Mouse (Mus musculus): Measurements from ENCODE around the gene Flrt1. TPM values are rescaled to one million over a fixed set of nuclear protein-coding genes. Genes with fewer than 3 reads are reported as not detected.

Flrt1 gene
- polyA plus RNA-seq (2012; fragmentation: generic; extraction: Trizol) = 1.2 TPM

DNA sequence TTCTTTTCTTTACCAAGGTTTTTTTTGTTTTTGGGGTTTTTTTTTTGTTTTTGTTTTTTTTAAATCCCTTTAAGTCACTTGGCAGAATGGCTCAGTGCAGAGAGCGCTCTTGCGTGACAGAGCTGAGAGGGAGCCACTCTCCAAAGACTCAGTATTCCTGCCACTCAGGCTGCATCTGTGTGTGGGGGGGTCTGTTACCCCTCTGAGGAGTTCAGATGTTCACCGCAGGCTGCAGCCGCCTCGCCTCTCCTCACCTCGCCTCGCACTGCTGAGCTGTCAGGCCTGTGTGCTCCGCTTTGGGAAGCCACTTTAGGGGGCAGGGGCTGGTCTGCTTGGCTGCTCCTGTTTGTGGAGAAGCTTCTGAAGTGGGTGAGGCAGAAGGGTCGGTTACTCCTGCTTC lies at the start of gene Flrt1:
TSS of gene Flrt1 (minus strand) at position 186 of the 400 bp plus-strand sequence.
- Histone ChIP-seq H3K4me2 (ENCODE audit: low read depth) (no peak within 1 kb of the TSS), H3ac (ENCODE audit: control insufficient read depth, insufficient read length) (no peak within 1 kb of the TSS), H3K36me3 (ENCODE audit: control insufficient read depth, insufficient read depth) (no peaks in the 10 kb centered on the region), H3K27me3 (ENCODE audit: control insufficient read depth, insufficient read depth, insufficient read length) (peaks cover 4% of the 10 kb centered on the region), H3K4me3 (no peak within 1 kb of the TSS), H3K79me2 (ENCODE audit: control insufficient read depth, insufficient read depth) (no peaks in the 10 kb centered on the region)
- TF ChIP-seq CEBPB (IDR thresholded peaks at IDR 0.05; ENCODE audit: insufficient read depth, poor library complexity, severe bottlenecking) (no peak), MYOD1 (IDR thresholded peaks at IDR 0.05; ENCODE audit: control insufficient read depth in 1 of 3, insufficient read length in 2 of 3, low read depth in 2 of 3) (no peak), MYOG (IDR thresholded peaks at IDR 0.05; ENCODE audit: control insufficient read depth in 1 of 3, insufficient read depth in 1 of 3, insufficient read length in 2 of 3, low read depth in 2 of 3) (no peak), E2F4 (IDR thresholded peaks at IDR 0.05; ENCODE audit: insufficient read depth) (no peak), TCF12 (IDR thresholded peaks at IDR 0.05; ENCODE audit: insufficient read depth, poor library complexity, severe bottlenecking) (no peak), POLR2AphosphoS2 (IDR thresholded peaks at IDR 0.05; ENCODE audit: insufficient read length, low read depth) (no peak), POLR2A (IDR thresholded peaks at IDR 0.05; ENCODE audit: insufficient read length, low read depth) (no peak), MAX (IDR thresholded peaks at IDR 0.05; ENCODE audit: low read depth) (no peak), REST (IDR thresholded peaks at IDR 0.05; ENCODE audit: insufficient read depth, insufficient read length) (no peak), TCF3 (IDR thresholded peaks at IDR 0.05; ENCODE audit: insufficient read length, low read depth) (no peak), USF1 (IDR thresholded peaks at IDR 0.05; ENCODE audit: low read depth) (no peak), SRF (IDR thresholded peaks at IDR 0.05; ENCODE audit: control insufficient read depth, insufficient read length, low read depth) (no peak)

DNA sequence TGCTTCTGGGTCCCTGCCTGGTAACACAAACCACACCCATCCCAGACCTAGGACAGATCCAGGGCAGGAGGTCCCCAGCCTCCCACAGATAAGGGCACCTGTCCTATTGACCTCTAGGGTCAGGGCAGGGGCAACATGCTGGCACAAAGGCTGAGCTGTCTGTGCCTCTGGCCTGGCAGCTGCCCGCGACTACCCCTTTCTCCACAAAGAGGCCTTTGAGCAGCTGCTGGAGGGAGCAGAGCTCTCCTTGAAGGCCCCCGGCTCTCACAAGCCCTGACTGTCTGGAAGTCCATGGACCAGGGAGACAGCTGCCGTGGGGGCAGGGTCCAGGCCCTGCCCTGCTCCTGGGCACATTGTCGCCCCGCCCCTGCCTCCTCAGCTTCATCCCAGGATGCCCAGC lies 49.7 kb upstream of the Flrt1 start:
- peak; percentile 77 to 97 (median 90) for TF ChIP-seq MYOG (IDR thresholded peaks at IDR 0.05; ENCODE audit: control insufficient read depth in 1 of 3, insufficient read depth in 1 of 3, insufficient read length in 2 of 3, low read depth in 2 of 3)
- TF ChIP-seq SRF (IDR thresholded peaks at IDR 0.05; ENCODE audit: control insufficient read depth, insufficient read length, low read depth) = peak; percentile 5
- TF ChIP-seq TCF12 (IDR thresholded peaks at IDR 0.05; ENCODE audit: insufficient read depth, poor library complexity, severe bottlenecking) = peak; percentile 86
- no peak for TF ChIP-seq POLR2A (IDR thresholded peaks at IDR 0.05; ENCODE audit: insufficient read length, low read depth)
- peak; percentile 90 for TF ChIP-seq TCF3 (IDR thresholded peaks at IDR 0.05; ENCODE audit: insufficient read length, low read depth)
- no peak for TF ChIP-seq E2F4 (IDR thresholded peaks at IDR 0.05; ENCODE audit: insufficient read depth)
- no peak for TF ChIP-seq USF1 (IDR thresholded peaks at IDR 0.05; ENCODE audit: low read depth)
- TF ChIP-seq REST (IDR thresholded peaks at IDR 0.05; ENCODE audit: insufficient read depth, insufficient read length) = no peak
- no peak for TF ChIP-seq POLR2AphosphoS2 (IDR thresholded peaks at IDR 0.05; ENCODE audit: insufficient read length, low read depth)
- no peak for TF ChIP-seq CEBPB (IDR thresholded peaks at IDR 0.05; ENCODE audit: insufficient read depth, poor library complexity, severe bottlenecking)
- peak; percentile 60 to 93 (median 93) for TF ChIP-seq MYOD1 (IDR thresholded peaks at IDR 0.05; ENCODE audit: control insufficient read depth in 1 of 3, insufficient read length in 2 of 3, low read depth in 2 of 3)
- TF ChIP-seq MAX (IDR thresholded peaks at IDR 0.05; ENCODE audit: low read depth) = no peak
- no peak overlapping the region for H3K4me2 ChIP-seq (ENCODE audit: low read depth)
- H3K4me3 ChIP-seq = no peak overlapping the region
- H3K27me3 ChIP-seq (ENCODE audit: control insufficient read depth, insufficient read depth, insufficient read length) = no peaks in the 10 kb centered on the region
- H3K79me2 ChIP-seq (ENCODE audit: control insufficient read depth, insufficient read depth) = no peaks in the 10 kb centered on the region
- H3K36me3 ChIP-seq (ENCODE audit: control insufficient read depth, insufficient read depth) = no peaks in the 10 kb centered on the region
- H3ac ChIP-seq (ENCODE audit: control insufficient read depth, insufficient read length) = no peak overlapping the region

DNA sequence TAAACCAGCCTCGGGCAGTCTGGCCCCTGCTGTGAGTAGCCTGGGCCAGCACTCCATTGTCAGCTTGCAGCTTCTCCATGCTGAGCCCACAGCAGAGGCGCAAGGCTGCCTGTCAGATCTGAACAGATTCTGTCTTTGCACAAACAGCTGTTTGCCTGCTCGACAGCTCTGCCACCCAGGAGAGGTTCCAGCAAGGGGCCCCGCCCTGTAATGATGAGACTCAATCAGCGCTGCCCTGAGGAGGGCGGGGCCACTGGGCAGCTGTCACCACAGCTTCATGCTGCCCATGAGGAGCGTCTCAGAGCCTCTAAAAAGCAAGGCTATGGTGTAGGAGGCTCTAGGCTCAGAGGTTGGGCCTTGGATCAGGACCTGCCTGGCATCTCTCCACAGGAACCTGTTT lies 47.7 kb upstream of the Flrt1 start:
- no peak for TF ChIP-seq E2F4 (IDR thresholded peaks at IDR 0.05; ENCODE audit: insufficient read depth)
- peak; percentile 73 for TF ChIP-seq TCF12 (IDR thresholded peaks at IDR 0.05; ENCODE audit: insufficient read depth, poor library complexity, severe bottlenecking)
- TF ChIP-seq USF1 (IDR thresholded peaks at IDR 0.05; ENCODE audit: low read depth) = no peak
- no peak for TF ChIP-seq POLR2A (IDR thresholded peaks at IDR 0.05; ENCODE audit: insufficient read length, low read depth)
- peak; percentile 87 to 97 (median 92) for TF ChIP-seq MYOG (IDR thresholded peaks at IDR 0.05; ENCODE audit: control insufficient read depth in 1 of 3, insufficient read depth in 1 of 3, insufficient read length in 2 of 3, low read depth in 2 of 3)
- TF ChIP-seq SRF (IDR thresholded peaks at IDR 0.05; ENCODE audit: control insufficient read depth, insufficient read length, low read depth) = no peak
- peak; percentile 63 to 94 (median 91) for TF ChIP-seq MYOD1 (IDR thresholded peaks at IDR 0.05; ENCODE audit: control insufficient read depth in 1 of 3, insufficient read length in 2 of 3, low read depth in 2 of 3)
- peak; percentile 55 for TF ChIP-seq TCF3 (IDR thresholded peaks at IDR 0.05; ENCODE audit: insufficient read length, low read depth)
- H3K27me3 ChIP-seq (ENCODE audit: control insufficient read depth, insufficient read depth, insufficient read length) = no peaks in the 10 kb centered on the region
- no peak overlapping the region for H3ac ChIP-seq (ENCODE audit: control insufficient read depth, insufficient read length)
- H3K4me3 ChIP-seq = no peak overlapping the region
- H3K36me3 ChIP-seq (ENCODE audit: control insufficient read depth, insufficient read depth) = no peaks in the 10 kb centered on the region
- H3K4me2 ChIP-seq (ENCODE audit: low read depth) = peak overlapping the region; percentile 28
- H3K79me2 ChIP-seq (ENCODE audit: control insufficient read depth, insufficient read depth) = no peaks in the 10 kb centered on the region

DNA sequence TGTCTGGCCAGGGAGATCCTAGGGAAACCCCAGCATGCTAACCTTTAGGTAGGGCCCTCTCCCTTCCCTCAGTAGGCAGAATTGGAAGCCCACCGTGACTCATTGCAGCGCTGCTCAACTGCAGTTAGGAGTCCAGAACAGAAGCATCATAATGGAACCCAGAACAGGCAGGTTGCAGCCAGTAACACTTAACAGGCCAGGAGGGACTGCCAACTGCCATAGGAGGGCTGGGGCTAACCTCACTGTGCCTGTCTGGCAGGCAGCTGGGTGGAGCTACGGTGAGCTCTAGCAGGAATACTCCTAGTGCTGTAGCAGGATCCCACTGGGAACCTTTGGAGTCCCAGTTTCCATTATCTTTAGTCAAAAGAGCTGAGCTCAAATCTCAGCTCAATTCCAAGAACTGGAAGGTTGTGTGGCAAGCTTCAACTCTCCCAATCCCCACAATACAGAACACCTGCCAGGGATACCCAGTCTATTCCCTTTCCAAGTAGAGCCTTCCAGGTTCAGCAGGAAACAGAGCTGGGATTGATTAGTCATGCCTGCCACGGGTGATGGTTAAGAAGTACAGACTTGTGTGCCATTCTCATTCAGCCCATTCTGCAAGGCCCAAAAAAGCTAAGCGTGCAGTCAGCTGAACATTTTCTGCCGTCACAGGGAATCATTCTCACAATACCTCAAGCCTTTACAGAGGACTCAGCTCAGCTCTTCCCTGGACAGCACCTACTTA lies 46.6 kb upstream of the Flrt1 start:
- no peaks in the 10 kb centered on the region for H3K27me3 ChIP-seq (ENCODE audit: control insufficient read depth, insufficient read depth, insufficient read length)
- no peak overlapping the region for H3K4me3 ChIP-seq
- peak overlapping the region; percentile 48 for H3K4me2 ChIP-seq (ENCODE audit: low read depth)
- H3ac ChIP-seq (ENCODE audit: control insufficient read depth, insufficient read length) = no peak overlapping the region
- no peaks in the 10 kb centered on the region for H3K36me3 ChIP-seq (ENCODE audit: control insufficient read depth, insufficient read depth)
- H3K79me2 ChIP-seq (ENCODE audit: control insufficient read depth, insufficient read depth) = no peaks in the 10 kb centered on the region
- TF ChIP-seq E2F4 (IDR thresholded peaks at IDR 0.05; ENCODE audit: insufficient read depth) = no peak
- peak in 1 of 3 experiments; percentile 20 for TF ChIP-seq MYOG (IDR thresholded peaks at IDR 0.05; ENCODE audit: control insufficient read depth in 1 of 3, insufficient read depth in 1 of 3, insufficient read length in 2 of 3, low read depth in 2 of 3)
- TF ChIP-seq TCF3 (IDR thresholded peaks at IDR 0.05; ENCODE audit: insufficient read length, low read depth) = no peak
